Mouse (Mus musculus) T-helper 2 cell (primary cell): ENCODE data around the gene Padi4.

ENCODE experiments used
- in situ Hi-C: fragments of 300-600 bp; cut with MboI, MseI; formaldehyde crosslinking; loops from one replicate; pipeline ENCODE4 v1.15.1; 2025; ENCODE audit warnings: high pct_unique_total_duplicates

Gene Padi4

GRCm38 (mm10) chr4:140708297-140708927, 65.6 kb downstream of the Padi4 start:
- in situ Hi-C loops: loop anchor here (10.0 to 25.0 kb wide), 3 partner anchors 716 to 1504 kb away; partner anchors contain the start of genes Hspb7 and Spen

GRCm38 (mm10) chr4:140707615-140708014, 66.4 kb downstream of the Padi4 start:
- in situ Hi-C loops: loop anchor here (10.0 to 25.0 kb wide), 3 partner anchors 717 to 1503 kb away; partner anchors contain the start of genes Hspb7 and Spen

GRCm38 (mm10) chr4:140704166-140704565, 69.9 kb downstream of the Padi4 start:
- in situ Hi-C loops: loop anchor here (10.0 to 25.0 kb wide), 3 partner anchors 721 to 1499 kb away; partner anchors contain the start of genes Hspb7 and Spen

GRCm38 (mm10) chr4:140703636-140704035, 70.4 kb downstream of the Padi4 start:
- in situ Hi-C loops: loop anchor here (10.0 to 25.0 kb wide), 3 partner anchors 721 to 1499 kb away; partner anchors contain the start of genes Hspb7 and Spen

- in situ Hi-C loops: loop anchor here (10.0 to 25.0 kb wide), 3 partner anchors 722 to 1498 kb away; partner anchors contain the start of genes Hspb7 and Spen
These were observed 71.3 kb downstream of the Padi4 start for GRCm38 (mm10) chr4:140702611-140703327.

GRCm38 (mm10) chr4:140701716-140702561, 72.1 kb downstream of the Padi4 start:
- in situ Hi-C loops: loop anchor here (10.0 to 25.0 kb wide), 3 partner anchors 723 to 1497 kb away; partner anchors contain the start of genes Hspb7 and Spen

GRCm38 (mm10) chr4:140701049-140701715, 72.9 kb downstream of the Padi4 start:
- in situ Hi-C loops: loop anchor here (10.0 to 25.0 kb wide), 3 partner anchors 724 to 1496 kb away; partner anchors contain the start of genes Hspb7 and Spen

- in situ Hi-C loops: loop anchor here (10.0 to 25.0 kb wide), 3 partner anchors 724 to 1496 kb away; partner anchors contain the start of genes Hspb7 and Spen
These were observed 73.6 kb downstream of the Padi4 start, which contains the start of gene Rcc2 for GRCm38 (mm10) chr4:140700269-140701018. Gene Rcc2 (plus strand): TSS chr4:140700541.

GRCm38 (mm10) chr4:140699441-140700127, 74.5 kb downstream of the Padi4 start:
- in situ Hi-C loops: loop anchor here (10.0 to 25.0 kb wide), 3 partner anchors 725 to 1495 kb away; partner anchors contain the start of genes Hspb7 and Spen
